Mouse (Mus musculus) cerebellum, adult 2 months (tissue): ENCODE data around the gene Phkg2.

Experiments
- CTCF ChIP-seq: fragments of 200-500 bp; IDR thresholded peaks from 2 replicates; pipeline ENCODE4 v1.5.1; 2011; ENCODE audit warnings: low read depth, mild to moderate bottlenecking, control low read depth, low read length, moderate library complexity, borderline replicate concordance; ENCODE audit not compliant: insufficient read depth
- POLR2A ChIP-seq: fragments of 200-500 bp; IDR thresholded peaks from 2 replicates; pipeline ENCODE4 v1.6.1; 2011; ENCODE audit warnings: low read length, control low read depth, borderline replicate concordance; ENCODE audit not compliant: insufficient read depth

DNA sequence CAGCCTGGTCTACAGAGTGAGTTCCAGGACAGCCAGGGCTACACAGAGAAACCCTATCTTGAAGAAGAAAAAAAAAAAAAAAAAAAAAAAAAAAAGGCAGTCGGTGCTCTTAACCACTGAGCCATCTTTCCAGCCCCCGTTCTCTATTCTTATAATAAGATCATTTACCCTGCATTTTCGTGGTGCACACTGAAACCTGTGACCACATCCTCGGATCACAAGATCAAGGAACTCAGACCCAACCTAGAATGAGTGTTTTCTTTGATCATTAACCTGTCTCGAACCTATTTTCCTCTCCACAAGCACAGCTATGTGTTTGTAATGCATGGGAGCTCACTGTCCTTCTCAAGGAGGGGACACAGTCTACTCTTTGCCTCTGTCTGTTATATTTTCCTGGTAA, 55.5 kb downstream of the Phkg2 start:
- TF ChIP-seq CTCF (no peak), POLR2A (no peak)
